Mouse (Mus musculus): ENCODE data around the gene D5Ertd579e.
A peak's percentile ranks its signal among the peaks of the same experiment; 100 is the strongest.

D5Ertd579e gene

GRCm38 (mm10) chr5:36720219-36720618 is 24.4 kb upstream of the D5Ertd579e start:
- DNase-seq, result no peak

- no peak for DNase-seq
Measured at GRCm38 (mm10) chr5:36719601-36720000, 23.8 kb upstream of the D5Ertd579e start.

GRCm38 (mm10) chr5:36719135-36719534 is 23.3 kb upstream of the D5Ertd579e start:
- DNase-seq, result no peak

- no peak for DNase-seq
Measured at GRCm38 (mm10) chr5:36717889-36718288, 22.1 kb upstream of the D5Ertd579e start.

- no peak for DNase-seq
Measured at GRCm38 (mm10) chr5:36716816-36717215, 21.0 kb upstream of the D5Ertd579e start.

GRCm38 (mm10) chr5:36714832-36715231 is 19.0 kb upstream of the D5Ertd579e start:
- DNase-seq, result no peak

GRCm38 (mm10) chr5:36713693-36714092 is 17.9 kb upstream of the D5Ertd579e start:
- no peak for DNase-seq

GRCm38 (mm10) chr5:36712553-36713534 is 17.0 kb upstream of the D5Ertd579e start:
- peak; percentile 94 for DNase-seq

GRCm38 (mm10) chr5:36711863-36712262 is 16.0 kb upstream of the D5Ertd579e start:
- DNase-seq, result no peak

GRCm38 (mm10) chr5:36705792-36706191 is 10.0 kb upstream of the D5Ertd579e start:
- DNase-seq, result no peak

- no peak for DNase-seq
Measured at GRCm38 (mm10) chr5:36705390-36705789, 9.6 kb upstream of the D5Ertd579e start.

- no peak for DNase-seq
Measured at GRCm38 (mm10) chr5:36704684-36705083, 8.9 kb upstream of the D5Ertd579e start.

- DNase-seq, result no peak
Measured at GRCm38 (mm10) chr5:36700939-36701620, 5.3 kb upstream of the D5Ertd579e start.

GRCm38 (mm10) chr5:36698689-36699088 is 2.9 kb upstream of the D5Ertd579e start:
- no peak for DNase-seq

- DNase-seq, result peak; percentile 53
Measured at GRCm38 (mm10) chr5:36698067-36698670, 2.3 kb upstream of the D5Ertd579e start.

GRCm38 (mm10) chr5:36696504-36697300 is 878 bp upstream of the D5Ertd579e start:
- DNase-seq, result peak; percentile 68

GRCm38 (mm10) chr5:36695005-36695404 is 819 bp downstream of the D5Ertd579e start:
- DNase-seq, result no peak

GRCm38 (mm10) chr5:36693651-36694050 is 2.2 kb downstream of the D5Ertd579e start:
- no peak for DNase-seq

GRCm38 (mm10) chr5:36691423-36691822 is 4.4 kb downstream of the D5Ertd579e start:
- no peak for DNase-seq

GRCm38 (mm10) chr5:36685170-36685569 is 10.7 kb downstream of the D5Ertd579e start:
- DNase-seq, result no peak

- DNase-seq, result no peak
Measured at GRCm38 (mm10) chr5:36683586-36683985, 12.2 kb downstream of the D5Ertd579e start.

- DNase-seq, result no peak
Measured at GRCm38 (mm10) chr5:36681219-36681618, 14.6 kb downstream of the D5Ertd579e start.
